Mouse (Mus musculus) stomach, embryonic 16.5 days (tissue): ENCODE measurements around the gene Cdc42ep2. TPM values are rescaled to one million over a fixed set of nuclear protein-coding genes. Genes with fewer than 3 reads are reported as not detected.

Source experiments
- ATAC-seq: fragments of 200-750 bp; cut with Nextera tagmentation; 2 replicates; pipeline ENCODE4 v1.8.0; 2017; ENCODE audit warnings: moderate number of reproducible peaks, moderate TSS enrichment; ENCODE audit not compliant: insufficient read depth, low FRiP score
- H3K27ac ChIP-seq: fragments of 300-500 bp; sonication (generic); 2 replicates; pipeline ENCODE4 v1.5.1; 2014; ENCODE audit warnings: low read length
- H3K27me3 ChIP-seq: fragments of 300-500 bp; sonication (generic); 2 replicates; pipeline ENCODE4 v1.6.1; 2014; ENCODE audit warnings: low read length, control low read depth, mixed read lengths; ENCODE audit not compliant: control insufficient read depth, insufficient read depth
- H3K36me3 ChIP-seq: fragments of 300-500 bp; sonication (generic); 2 replicates; pipeline ENCODE4 v1.6.1; 2014; ENCODE audit warnings: low read length; ENCODE audit not compliant: control insufficient read depth, insufficient read depth
- H3K4me1 ChIP-seq: fragments of 300-500 bp; sonication (generic); 2 replicates; pipeline ENCODE4 v1.6.1; 2014; ENCODE audit warnings: low read length, control low read depth, mixed read lengths; ENCODE audit not compliant: control insufficient read depth, insufficient read depth
- H3K4me2 ChIP-seq: fragments of 300-500 bp; sonication (generic); 2 replicates; pipeline ENCODE4 v1.6.1; 2014; ENCODE audit warnings: low read depth, low read length, mixed read lengths
- H3K4me3 ChIP-seq: fragments of 300-500 bp; sonication (generic); replicated peaks from 2 replicates; pipeline ENCODE4 v1.5.1; 2014; ENCODE audit warnings: mild to moderate bottlenecking, low read length
- H3K9ac ChIP-seq: fragments of 300-500 bp; sonication (generic); 2 replicates; pipeline ENCODE4 v1.6.1; 2014; ENCODE audit warnings: low read length
- H3K9me3 ChIP-seq: fragments of 300-500 bp; sonication (generic); replicated peaks from 2 replicates; pipeline ENCODE4 v1.6.1; 2016; ENCODE audit warnings: low read length, control low read depth; ENCODE audit not compliant: control insufficient read depth
- WGBS: fragments of 180-500 bp; shearing (Covaris S2); extraction: QIAGEN DNeasy Blood & Tissue Kit; methylation state at CpG from one replicate; pipeline ENCODE4 v1.1.7; 2014; 5-methylcytosine and 5-hydroxymethylcytosine counted together
- polyA plus RNA-seq: library from polyadenylated mRNA; unstranded; fragments of >200 nt; fragmentation: Nextera tagmentation; extraction: Ambion mirVana; gene quantifications from 2 replicates; pipeline ENCODE4 v1.2.1, GENCODE M21; 2015

The Cdc42ep2 gene
- 13.4 and 13.9 TPM in 2 replicates for polyA plus RNA-seq

GRCm38 (mm10) chr19:5924713-5925093 lies at the start of gene Cdc42ep2:
Gene Cdc42ep2 (minus strand): TSS chr19:5924816.
- Histone ChIP-seq H3K9me3 (no peaks in the 10 kb centered on the region), H3K4me2 (peak within 1 kb of the TSS; percentile 97), H3K4me1 (peaks cover 31% of the 10 kb centered on the region), H3K27ac (peak within 1 kb of the TSS; percentile 89), H3K27me3 (0 out of 2 replicates have a peak, but pooled peaks cover 3% of the 10 kb centered on the region), H3K4me3 (peak within 1 kb of the TSS; percentile 63), H3K9ac (peak within 1 kb of the TSS; percentile 74), H3K36me3 (no peaks in the 10 kb centered on the region)
- ATAC-seq: peak; percentile 93
- 0% methylated on average over 18 of the region's 18 CpGs for WGBS

GRCm38 (mm10) chr19:5967664-5968063 lies 43.0 kb upstream of the Cdc42ep2 start:
- H3K9me3 ChIP-seq: no peaks in the 10 kb centered on the region
- H3K4me3 ChIP-seq: no peak overlapping the region
- no peaks in the 10 kb centered on the region for H3K27me3 ChIP-seq
- peaks cover 18% of the 10 kb centered on the region for H3K4me1 ChIP-seq
- no peak overlapping the region for H3K4me2 ChIP-seq
- no peak overlapping the region for H3K9ac ChIP-seq
- 77% methylated on average over 10 of the region's 10 CpGs for WGBS
- H3K36me3 ChIP-seq: no peaks in the 10 kb centered on the region
- H3K27ac ChIP-seq: no peak overlapping the region
- no peak for ATAC-seq

- Histone ChIP-seq H3K4me2 (no peak overlapping the region), H3K36me3 (no peaks in the 10 kb centered on the region), H3K9ac (no peak overlapping the region), H3K4me3 (no peak overlapping the region), H3K4me1 (peaks cover 22% of the 10 kb centered on the region), H3K27me3 (no peaks in the 10 kb centered on the region), H3K27ac (no peak overlapping the region), H3K9me3 (no peaks in the 10 kb centered on the region)
- ATAC-seq: no peak
- 69% methylated on average over 6 of the region's 6 CpGs for WGBS
Measured at GRCm38 (mm10) chr19:5966786-5967185, 42.2 kb upstream of the Cdc42ep2 start.

GRCm38 (mm10) chr19:5965910-5966309 lies 41.3 kb upstream of the Cdc42ep2 start:
- no peaks in the 10 kb centered on the region for H3K27me3 ChIP-seq
- no peak overlapping the region for H3K4me2 ChIP-seq
- peaks cover 22% of the 10 kb centered on the region for H3K4me1 ChIP-seq
- H3K9me3 ChIP-seq: no peaks in the 10 kb centered on the region
- WGBS: 90% methylated on average over 2 of the region's 2 CpGs
- H3K27ac ChIP-seq: no peak overlapping the region
- 0 out of 2 replicates have a peak, but pooled peaks cover 3% of the 10 kb centered on the region for H3K36me3 ChIP-seq
- no peak for ATAC-seq
- H3K9ac ChIP-seq: no peak overlapping the region
- H3K4me3 ChIP-seq: no peak overlapping the region

- no peak overlapping the region for H3K4me3 ChIP-seq
- no peak overlapping the region for H3K4me2 ChIP-seq
- H3K27me3 ChIP-seq: no peaks in the 10 kb centered on the region
- H3K9me3 ChIP-seq: no peaks in the 10 kb centered on the region
- no peak overlapping the region for H3K9ac ChIP-seq
- H3K4me1 ChIP-seq: peaks cover 22% of the 10 kb centered on the region
- 0 out of 2 replicates have a peak, but pooled peaks cover 4% of the 10 kb centered on the region for H3K36me3 ChIP-seq
- WGBS: 11% methylated on average over 4 of the region's 4 CpGs
- peak; percentile 65 for ATAC-seq
- H3K27ac ChIP-seq: no peak overlapping the region
Measured at GRCm38 (mm10) chr19:5965280-5965679, 40.7 kb upstream of the Cdc42ep2 start.

GRCm38 (mm10) chr19:5964804-5965203 lies 40.2 kb upstream of the Cdc42ep2 start:
- H3K27me3 ChIP-seq: no peaks in the 10 kb centered on the region
- H3K4me3 ChIP-seq: no peak overlapping the region; the same call in 1 of the 2 replicates
- peak overlapping the region; percentile 83; the same call in 1 of the 2 replicates for H3K9ac ChIP-seq
- H3K9me3 ChIP-seq: no peaks in the 10 kb centered on the region
- H3K36me3 ChIP-seq: 0 out of 2 replicates have a peak, but pooled peaks cover 4% of the 10 kb centered on the region
- 88% methylated on average over 2 of the region's 2 CpGs for WGBS
- peak overlapping the region; percentile 42; the same call in 1 of the 2 replicates for H3K27ac ChIP-seq
- ATAC-seq: no peak
- H3K4me2 ChIP-seq: peak overlapping the region; percentile 79
- peaks cover 22% of the 10 kb centered on the region for H3K4me1 ChIP-seq

GRCm38 (mm10) chr19:5963883-5964562 lies 39.4 kb upstream of the Cdc42ep2 start, which contains the start of gene Pola2:
Gene Pola2 (minus strand): TSS chr19:5964202.
- H3K27me3 ChIP-seq: no peaks in the 10 kb centered on the region
- peak within 1 kb of the TSS; percentile 79 for H3K4me2 ChIP-seq
- H3K36me3 ChIP-seq: 0 out of 2 replicates have a peak, but pooled peaks cover 4% of the 10 kb centered on the region
- H3K27ac ChIP-seq: peak within 1 kb of the TSS; percentile 42
- peak within 1 kb of the TSS; percentile 83 for H3K9ac ChIP-seq
- H3K9me3 ChIP-seq: no peaks in the 10 kb centered on the region
- peaks cover 22% of the 10 kb centered on the region for H3K4me1 ChIP-seq
- H3K4me3 ChIP-seq: peak within 1 kb of the TSS; percentile 76
- ATAC-seq: peak; percentile 87
- WGBS: under 1% methylated on average over 50 of the region's 50 CpGs

GRCm38 (mm10) chr19:5962651-5963050 lies 38.0 kb upstream of the Cdc42ep2 start:
- 0 out of 2 replicates have a peak overlapping the region, but pooled peaks have one; percentile 11 for H3K9ac ChIP-seq
- 24% methylated on average over 1 of the region's 1 CpGs for WGBS
- no peak for ATAC-seq

GRCm38 (mm10) chr19:5957371-5957770 lies 32.8 kb upstream of the Cdc42ep2 start:
- H3K27ac ChIP-seq: no peak overlapping the region
- ATAC-seq: no peak
- no peak overlapping the region for H3K4me2 ChIP-seq
- peaks cover 9% of the 10 kb centered on the region for H3K4me1 ChIP-seq
- 0 out of 2 replicates have a peak, but pooled peaks cover 6% of the 10 kb centered on the region for H3K36me3 ChIP-seq
- H3K9me3 ChIP-seq: no peaks in the 10 kb centered on the region
- WGBS: 80% methylated on average over 5 of the region's 5 CpGs
- no peak overlapping the region for H3K9ac ChIP-seq
- H3K4me3 ChIP-seq: no peak overlapping the region
- H3K27me3 ChIP-seq: no peaks in the 10 kb centered on the region

More at GRCm38 (mm10) chr19:5962651-5963050, 38.0 kb upstream of the Cdc42ep2 start:
- Histone ChIP-seq H3K4me3 (peak overlapping the region; percentile 76), H3K4me2 (peak overlapping the region; percentile 79), H3K27ac (no peak overlapping the region), H3K36me3 (0 out of 2 replicates have a peak, but pooled peaks cover 4% of the 10 kb centered on the region), H3K27me3 (no peaks in the 10 kb centered on the region), H3K9me3 (no peaks in the 10 kb centered on the region), H3K4me1 (peaks cover 22% of the 10 kb centered on the region)
